Mouse (Mus musculus) thymus, postnatal 10 days (tissue): ENCODE measurements around the gene Eif3j1.
A peak's percentile ranks its signal among the peaks of the same experiment; 100 is the strongest.
"Not testable (repeated sequence)": the region's sequence is repeated elsewhere in the genome, so short reads cannot be mapped to it uniquely, and the experiment has no call there.

Experiments used
- DNase-seq, 2 experiments: peaks; one replicate each; pipeline ENCODE4 v3.0.0; 2021; ENCODE audit warnings: low spot score in 2 of 2

The Eif3j1 gene

GRCm38 (mm10) chr2:122027862-122028755 lies at the start of gene Eif3j1:
Eif3j1 (plus strand) TSS chr2:122028546.
- peak; percentile 86 to 89 for DNase-seq

GRCm38 (mm10) chr2:121995738-121996137 lies 32.6 kb upstream of the Eif3j1 start:
- no peak for DNase-seq

- DNase-seq, result no peak
Measured at GRCm38 (mm10) chr2:122008832-122009231, 19.5 kb upstream of the Eif3j1 start.

GRCm38 (mm10) chr2:122011441-122011840 lies 16.9 kb upstream of the Eif3j1 start:
- DNase-seq, result no peak

- no peak for DNase-seq
Measured at GRCm38 (mm10) chr2:122018705-122019104, 9.6 kb upstream of the Eif3j1 start.

GRCm38 (mm10) chr2:122022284-122022683 lies 6.1 kb upstream of the Eif3j1 start:
- no peak for DNase-seq

- DNase-seq, result not testable (repeated sequence)
Measured at GRCm38 (mm10) chr2:122027091-122027490, 1.3 kb upstream of the Eif3j1 start.

- DNase-seq, result peak; percentile 31 to 42
Measured at GRCm38 (mm10) chr2:122028756-122029700, 682 bp downstream of the Eif3j1 start.

GRCm38 (mm10) chr2:122031970-122032369 lies 3.6 kb downstream of the Eif3j1 start:
- DNase-seq, result no peak

GRCm38 (mm10) chr2:122036064-122036463 lies 7.7 kb downstream of the Eif3j1 start:
- no peak for DNase-seq

- no peak for DNase-seq
Measured at GRCm38 (mm10) chr2:122043926-122044325, 15.6 kb downstream of the Eif3j1 start.

- DNase-seq, result no peak
Measured at GRCm38 (mm10) chr2:122059365-122060115, 31.2 kb downstream of the Eif3j1 start.

- DNase-seq, result no peak
Measured at GRCm38 (mm10) chr2:122065200-122065969, 37.0 kb downstream of the Eif3j1 start.

GRCm38 (mm10) chr2:122066241-122066640 lies 37.9 kb downstream of the Eif3j1 start:
- DNase-seq, result no peak

GRCm38 (mm10) chr2:122069144-122069912 lies 41.0 kb downstream of the Eif3j1 start:
- DNase-seq, result no peak

- DNase-seq, result peak; percentile 14 to 62
Measured at GRCm38 (mm10) chr2:122069922-122070321, 41.6 kb downstream of the Eif3j1 start.

- no peak for DNase-seq
Measured at GRCm38 (mm10) chr2:122081728-122082456, 53.5 kb downstream of the Eif3j1 start.

GRCm38 (mm10) chr2:122086446-122086845 lies 58.1 kb downstream of the Eif3j1 start:
- DNase-seq, result no peak

GRCm38 (mm10) chr2:122093844-122094243 lies 65.5 kb downstream of the Eif3j1 start:
- no peak for DNase-seq
